Mouse (Mus musculus) MN1 (cell line): ENCODE results near the gene Chrm4.

Source experiments
- DNase-seq: peaks from one replicate; pipeline ENCODE4 v3.0.0-alpha.2; 2016; ENCODE audit warnings: low spot score

The Chrm4 gene

DNA sequence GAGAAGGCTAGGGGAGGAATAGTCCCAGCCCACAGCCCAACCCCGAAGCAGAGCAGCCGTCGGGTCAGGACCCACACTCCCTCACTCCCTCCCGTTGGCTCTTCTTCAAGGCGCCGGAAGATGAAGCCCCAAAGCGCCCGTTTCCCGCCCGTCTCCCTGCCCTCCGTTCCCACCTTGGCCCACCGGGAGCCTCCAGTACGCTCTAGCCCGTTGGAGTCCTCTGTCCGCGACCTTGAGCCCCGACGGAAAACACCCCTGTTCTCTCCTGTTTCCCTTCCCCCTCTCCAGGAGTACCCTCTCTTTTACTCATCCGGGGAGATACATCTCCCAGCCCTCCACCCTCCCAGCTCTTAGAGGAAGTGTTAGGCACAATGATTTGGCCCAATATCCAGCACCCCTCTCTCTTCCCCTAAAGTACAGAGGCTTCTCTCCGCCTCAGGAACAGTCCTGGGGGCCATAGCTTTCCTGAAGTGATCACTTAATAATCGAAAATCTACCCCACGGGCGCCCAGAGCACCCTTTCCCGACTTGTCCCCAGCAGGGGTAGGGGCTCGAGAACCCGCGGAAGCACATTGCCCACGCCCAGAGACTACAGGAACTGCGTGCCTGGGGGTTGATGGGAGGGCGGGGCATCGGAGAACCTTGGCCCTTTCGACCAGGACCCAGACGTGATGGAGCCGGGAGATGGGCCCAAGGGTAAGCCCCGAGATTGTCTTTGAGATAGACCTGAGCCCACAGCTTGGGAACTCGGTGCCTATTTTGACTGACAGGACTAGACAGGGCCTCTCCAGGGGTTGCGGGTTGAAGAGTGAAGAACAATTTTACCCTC lies 4.2 kb upstream of the Chrm4 start:
- peak; percentile 36 for DNase-seq

DNA sequence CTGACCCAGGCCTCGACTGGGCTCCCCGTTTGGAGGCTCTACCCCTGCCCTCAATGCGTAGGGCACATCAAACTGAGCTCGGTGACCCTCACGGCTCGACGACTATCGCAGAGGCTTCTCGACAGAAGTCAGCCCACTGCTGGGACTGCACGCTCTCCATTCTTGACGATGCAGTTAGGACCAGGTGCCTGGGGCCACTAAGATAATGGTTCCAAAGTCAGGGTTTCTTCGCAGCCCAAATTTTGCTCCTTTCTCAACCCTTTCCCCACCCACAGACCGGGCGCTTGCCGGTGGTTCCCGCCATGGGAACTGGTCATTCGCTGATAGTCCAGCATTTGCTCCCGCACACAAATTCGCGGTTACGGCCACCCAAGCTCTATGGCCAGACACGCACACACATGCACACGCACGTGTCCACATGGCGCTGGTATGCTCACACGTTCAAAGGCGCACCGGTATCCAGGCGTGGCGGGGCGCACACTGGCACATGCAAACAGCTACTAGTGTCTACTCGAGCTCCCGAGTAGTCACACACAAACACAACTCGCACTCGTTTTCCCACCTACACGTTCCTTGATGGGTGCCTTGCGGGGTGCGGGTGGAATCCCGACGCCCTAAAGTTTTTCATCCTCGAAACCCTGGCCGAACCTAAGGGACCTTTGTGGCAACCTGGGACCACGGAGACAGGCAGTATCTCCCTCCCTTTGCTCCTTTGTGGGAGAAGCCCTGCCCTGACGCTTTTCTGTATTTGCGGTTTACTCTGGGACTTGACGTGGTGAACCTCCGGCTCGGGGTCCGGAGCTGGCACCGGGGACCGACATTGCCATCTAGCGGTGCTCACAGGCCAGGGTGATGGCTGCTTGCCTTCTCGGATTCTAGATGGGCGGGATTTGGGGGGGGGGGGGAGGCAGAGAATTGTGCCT lies 3.4 kb upstream of the Chrm4 start:
- peak; percentile 79 for DNase-seq

DNA sequence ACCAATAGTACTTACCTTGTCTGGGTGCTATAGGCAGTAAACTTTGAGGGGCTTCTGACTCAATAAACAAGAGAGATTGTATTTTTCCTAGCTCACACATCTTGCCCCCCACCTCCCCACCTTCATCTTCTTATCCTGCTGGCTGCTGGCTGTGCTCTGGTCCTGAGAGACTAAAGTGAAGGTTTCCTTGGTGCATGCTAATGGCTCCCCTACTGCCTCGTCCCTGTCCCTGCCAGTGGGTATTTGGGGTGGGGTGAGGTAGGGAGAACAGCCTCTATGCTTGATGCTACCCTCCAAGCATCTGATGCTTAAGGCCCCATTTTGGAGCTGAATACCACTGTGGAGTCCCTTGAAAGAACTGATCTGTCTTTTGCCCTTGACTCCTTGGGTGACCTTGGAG lies 2.3 kb upstream of the Chrm4 start:
- no peak for DNase-seq

DNA sequence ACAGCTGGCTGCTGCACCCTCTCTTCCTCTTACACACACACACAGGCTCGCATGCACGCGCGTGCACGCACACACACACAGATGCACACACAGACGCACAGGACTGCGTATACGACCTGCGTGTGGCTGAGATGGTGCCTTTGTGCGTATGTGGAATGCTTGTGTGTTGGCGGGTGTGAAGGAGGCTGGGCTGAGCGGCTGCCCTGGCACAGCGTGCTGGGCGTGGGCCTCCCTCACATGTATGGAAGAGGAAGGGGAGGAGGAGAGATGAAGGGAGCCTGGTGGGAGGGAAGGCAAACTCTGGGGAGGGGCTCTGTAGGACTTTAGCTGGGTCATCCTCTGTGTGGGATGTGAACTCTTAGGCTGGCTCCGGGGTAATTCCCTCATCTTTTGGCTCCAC lies 1.6 kb upstream of the Chrm4 start:
- DNase-seq = no peak

DNA sequence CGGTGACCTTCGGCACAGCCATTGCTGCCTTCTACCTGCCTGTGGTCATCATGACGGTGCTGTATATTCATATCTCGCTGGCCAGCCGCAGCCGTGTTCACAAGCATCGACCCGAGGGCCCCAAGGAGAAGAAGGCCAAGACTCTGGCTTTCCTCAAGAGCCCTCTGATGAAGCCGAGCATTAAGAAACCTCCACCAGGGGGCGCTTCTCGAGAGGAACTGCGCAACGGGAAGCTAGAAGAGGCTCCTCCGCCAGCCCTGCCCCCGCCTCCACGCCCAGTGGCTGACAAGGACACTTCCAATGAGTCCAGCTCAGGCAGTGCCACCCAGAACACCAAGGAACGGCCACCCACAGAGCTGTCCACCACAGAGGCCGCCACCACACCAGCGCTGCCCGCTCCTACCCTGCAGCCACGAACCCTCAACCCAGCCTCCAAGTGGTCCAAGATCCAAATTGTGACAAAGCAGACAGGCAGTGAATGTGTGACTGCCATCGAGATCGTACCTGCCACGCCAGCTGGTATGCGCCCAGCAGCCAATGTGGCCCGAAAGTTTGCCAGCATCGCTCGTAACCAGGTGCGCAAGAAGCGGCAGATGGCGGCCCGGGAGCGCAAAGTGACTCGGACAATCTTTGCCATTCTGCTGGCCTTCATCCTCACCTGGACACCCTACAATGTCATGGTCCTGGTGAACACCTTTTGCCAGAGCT lies 931 bp downstream of the Chrm4 start:
- no peak for DNase-seq

DNA sequence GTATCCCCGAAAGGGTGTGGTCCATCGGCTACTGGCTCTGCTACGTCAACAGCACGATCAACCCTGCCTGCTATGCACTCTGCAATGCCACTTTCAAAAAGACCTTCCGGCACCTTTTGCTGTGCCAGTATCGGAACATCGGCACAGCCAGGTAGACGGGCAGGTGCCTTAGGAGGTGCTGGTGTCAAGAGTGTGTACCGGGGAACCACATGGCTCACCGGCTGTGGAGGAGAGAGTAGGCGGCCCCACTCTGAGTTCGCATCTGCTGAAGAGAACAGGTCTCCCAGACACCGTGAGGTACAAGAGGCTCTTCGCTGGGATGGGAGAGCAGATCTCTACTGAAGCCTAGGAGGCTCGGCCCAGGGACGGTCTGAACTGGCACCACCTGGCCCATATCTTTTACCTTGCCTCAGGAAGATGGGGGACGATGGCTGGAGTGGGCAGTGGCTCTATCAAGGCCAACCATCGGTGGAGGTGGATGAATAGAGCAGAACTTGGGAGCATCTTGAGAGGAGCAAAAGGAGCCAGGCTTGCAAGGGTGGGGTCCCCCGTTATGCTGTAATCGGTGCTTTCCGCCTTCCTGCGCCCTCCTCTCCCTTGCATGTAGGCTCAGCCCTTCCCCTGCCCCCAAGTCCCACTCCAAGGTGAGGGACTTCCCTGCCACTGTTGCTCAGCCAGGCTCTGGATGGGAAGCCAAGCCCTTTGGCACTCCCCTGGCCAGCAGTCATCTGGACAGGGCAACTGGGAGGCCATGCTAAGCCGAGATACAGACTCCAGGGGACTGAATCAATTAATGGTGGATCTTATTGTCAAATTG lies 1.7 kb downstream of the Chrm4 start:
- no peak for DNase-seq

DNA sequence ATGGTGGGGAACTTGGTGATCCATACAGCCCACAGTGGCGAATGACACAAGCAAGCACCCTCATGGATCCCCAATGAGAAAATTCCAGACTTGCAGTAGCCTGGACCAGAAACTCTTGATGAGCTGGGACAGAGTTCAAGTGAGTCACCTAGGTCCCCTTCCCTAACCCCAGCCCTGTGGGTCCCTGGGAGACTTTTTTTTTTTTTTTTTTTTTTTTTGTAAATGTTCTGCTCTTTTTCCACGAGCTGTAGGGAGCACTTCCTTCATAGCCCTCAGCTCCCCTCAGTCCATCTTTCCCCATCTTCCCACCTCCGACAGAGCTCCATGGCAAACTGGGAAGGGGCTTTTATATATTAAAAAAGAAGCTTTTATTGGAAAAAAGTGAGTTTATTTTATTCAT lies 2.4 kb downstream of the Chrm4 start:
- DNase-seq = no peak

DNA sequence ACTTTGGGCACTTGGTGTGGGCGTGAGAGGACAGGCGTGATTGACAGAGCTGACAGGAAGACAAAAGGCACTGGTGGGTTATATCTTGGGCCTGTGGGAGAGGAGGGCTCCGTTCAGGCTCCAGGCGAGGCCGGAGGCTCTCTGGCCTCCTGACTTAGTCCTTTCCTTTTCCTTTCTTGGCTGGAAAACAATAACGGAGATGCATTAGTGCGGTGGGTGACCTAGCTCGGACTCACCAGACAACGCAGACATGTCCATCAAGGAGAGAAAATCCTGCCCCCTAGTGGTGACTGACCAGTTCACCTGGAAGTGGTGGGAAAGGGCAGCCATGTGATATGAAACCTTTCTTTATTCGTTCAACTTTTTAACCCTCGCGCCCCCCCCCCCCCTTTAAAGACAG lies 2.9 kb downstream of the Chrm4 start:
- peak; percentile 78 for DNase-seq

DNA sequence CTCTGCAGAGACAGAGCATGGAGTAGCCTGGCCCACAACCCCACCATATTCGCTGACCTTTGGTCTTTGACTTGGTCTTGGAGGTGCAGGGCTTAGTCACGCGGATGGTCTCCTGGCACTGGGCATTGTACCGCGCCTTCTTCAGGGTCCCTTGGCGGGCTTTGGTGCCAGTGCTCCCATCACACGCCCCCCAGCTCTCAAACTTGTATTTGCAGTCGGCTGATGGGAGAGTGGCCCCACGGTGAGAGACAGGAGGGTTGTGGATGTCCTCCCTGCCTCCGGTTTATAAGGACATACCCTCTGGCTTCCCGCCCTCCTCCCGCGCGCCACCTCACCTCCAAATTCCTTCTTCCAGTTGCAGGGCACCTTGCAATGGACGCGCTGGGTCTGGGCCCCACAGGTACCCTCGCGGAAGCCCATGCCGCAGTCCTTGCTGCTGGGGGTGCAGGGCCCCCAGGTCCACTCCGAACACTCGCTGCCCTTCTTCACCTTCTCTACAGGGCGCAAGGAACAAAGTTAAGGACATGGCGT lies 3.8 kb downstream of the Chrm4 start:
- DNase-seq = no peak

DNA sequence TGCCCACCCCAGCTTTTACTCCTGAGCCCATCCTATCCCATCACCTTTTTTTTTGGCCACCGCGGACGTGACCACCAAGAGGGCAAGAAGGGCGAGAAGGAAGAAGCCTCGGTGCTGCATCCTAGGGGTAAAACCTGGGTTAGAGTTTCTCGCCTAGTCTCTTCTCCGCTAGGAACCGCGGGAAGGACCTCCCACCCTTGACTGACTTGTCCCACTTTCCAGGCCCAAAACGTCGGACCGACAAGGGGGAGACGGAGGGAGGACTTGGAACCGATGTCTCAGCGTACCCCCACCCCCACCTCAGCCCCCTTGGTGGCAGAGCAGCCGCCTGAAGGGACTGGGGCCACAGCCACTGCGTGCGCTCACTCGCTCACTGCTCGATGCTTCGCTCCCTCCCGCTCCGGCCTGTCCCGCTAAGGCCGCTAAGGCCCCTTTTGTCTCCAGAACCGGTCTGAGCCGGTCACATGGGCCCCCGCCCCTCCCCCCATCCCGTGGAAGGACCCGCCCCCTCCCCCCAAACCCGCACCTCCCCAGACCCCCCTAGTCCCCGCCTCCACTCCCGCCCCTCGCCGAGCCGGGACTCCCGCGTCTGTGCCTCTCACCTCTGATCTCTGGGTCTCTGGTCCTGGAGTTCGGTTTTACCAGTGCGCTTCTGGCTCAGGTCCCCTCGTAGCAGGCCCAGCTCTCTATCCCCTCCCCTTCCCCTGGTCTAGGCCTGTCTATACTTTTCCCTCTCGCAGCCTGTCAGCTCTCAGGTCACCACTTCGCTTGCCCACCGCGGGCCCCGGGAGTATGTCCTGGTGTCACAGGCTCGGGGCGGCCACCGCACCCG lies 4.5 kb downstream of the Chrm4 start:
- DNase-seq = no peak

DNA sequence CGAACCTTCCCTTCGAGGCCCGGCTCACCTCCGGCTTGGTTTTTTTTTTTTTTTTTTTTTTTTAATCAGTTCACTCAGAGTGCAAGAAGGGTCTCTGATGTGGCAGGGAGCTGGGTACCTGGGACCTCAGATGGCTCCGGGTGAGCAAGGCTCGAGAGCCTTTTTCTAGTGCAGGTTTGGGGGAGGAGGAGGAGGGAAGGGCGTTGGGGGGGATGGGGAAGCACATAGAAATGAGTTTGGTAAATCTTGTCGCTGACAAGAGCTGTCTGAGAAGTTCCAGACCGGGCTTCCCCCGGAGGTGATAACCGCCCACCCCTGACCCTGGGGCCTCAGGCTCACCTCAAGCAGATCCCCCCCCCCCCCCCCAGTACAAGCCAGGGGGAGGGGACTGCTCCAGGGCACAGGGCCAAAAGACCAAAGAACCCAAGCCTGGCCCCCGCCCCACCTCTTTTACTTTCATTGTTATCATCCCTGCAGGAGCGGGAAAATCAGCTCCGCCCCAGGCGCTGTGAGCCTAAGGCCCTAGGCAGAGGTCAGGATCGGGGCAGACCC lies 5.2 kb downstream of the Chrm4 start, which contains the start of gene Mdk:
Gene Mdk, minus strand, starts transcription at position 138 of the 552 bp plus-strand sequence.
- DNase-seq = no peak

DNA sequence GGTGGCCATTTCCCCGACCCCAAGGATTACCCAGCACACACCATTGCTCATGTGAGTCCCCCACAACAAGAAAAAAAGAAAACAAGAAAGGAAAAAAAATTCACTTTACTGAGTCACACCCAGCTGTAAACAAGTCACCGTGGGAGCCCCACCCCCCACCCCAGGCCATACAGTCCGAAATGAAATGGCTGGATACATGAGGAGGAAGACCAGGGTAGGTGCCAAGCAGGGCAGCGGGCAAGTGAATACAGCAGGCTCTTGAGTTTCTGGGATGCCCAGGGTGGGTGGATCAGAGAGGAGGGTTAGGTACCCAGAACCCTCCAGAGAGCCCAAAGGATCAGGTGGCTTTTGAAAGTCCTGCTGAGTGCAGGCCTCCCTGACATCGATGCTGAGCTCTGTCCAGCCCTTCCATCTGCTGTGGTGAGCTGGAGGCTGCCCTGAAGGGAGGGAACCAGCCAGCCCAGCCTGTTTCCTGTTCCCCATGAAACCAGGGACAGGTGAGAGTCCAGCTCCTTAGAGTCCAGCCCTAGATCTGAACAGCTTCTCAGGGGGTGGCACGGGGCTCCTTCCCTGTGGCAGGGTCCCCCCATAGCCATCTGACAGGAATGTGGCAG lies 5.8 kb downstream of the Chrm4 start:
- DNase-seq = no peak

DNA sequence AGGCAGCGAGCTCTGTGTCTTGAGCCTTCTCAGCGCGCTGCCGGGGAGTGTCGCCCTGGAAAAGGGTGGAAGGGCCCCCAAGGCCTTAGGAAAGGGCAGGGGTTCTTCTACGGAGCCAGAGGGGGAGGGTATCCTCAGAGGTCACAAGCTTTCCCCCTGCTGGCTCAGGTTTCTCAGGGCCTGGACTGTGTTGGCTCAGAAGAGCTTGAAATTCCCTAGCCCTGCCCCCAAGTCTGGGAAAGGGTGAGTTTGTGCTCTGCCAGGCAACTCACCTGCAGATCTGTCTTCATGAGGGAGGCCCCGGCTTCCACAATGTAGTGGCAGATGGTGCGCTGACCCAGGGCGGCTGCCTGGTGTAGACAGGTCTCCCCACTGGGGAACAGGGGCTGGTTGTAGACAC lies 6.4 kb downstream of the Chrm4 start:
- DNase-seq = no peak

DNA sequence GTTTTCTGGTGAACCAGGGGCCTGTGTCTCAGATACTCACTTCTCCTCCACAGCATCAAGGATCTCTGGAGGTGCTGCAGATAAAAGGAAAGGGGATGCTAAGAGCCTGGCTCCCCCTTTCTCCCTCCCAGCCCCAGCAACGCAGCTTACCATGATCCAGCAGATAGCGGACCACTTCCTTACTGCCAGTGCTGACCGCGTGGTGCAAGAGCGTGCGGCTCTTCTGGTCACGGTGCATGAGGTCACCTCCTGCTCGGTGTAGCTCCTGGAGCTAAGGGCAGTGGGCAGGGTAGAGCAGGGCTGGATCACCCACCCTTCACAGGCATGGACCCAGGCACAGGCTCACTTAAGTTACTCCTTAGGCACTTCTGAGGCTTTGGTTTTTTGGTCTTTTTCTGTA lies 7.0 kb downstream of the Chrm4 start:
- no peak for DNase-seq

DNA sequence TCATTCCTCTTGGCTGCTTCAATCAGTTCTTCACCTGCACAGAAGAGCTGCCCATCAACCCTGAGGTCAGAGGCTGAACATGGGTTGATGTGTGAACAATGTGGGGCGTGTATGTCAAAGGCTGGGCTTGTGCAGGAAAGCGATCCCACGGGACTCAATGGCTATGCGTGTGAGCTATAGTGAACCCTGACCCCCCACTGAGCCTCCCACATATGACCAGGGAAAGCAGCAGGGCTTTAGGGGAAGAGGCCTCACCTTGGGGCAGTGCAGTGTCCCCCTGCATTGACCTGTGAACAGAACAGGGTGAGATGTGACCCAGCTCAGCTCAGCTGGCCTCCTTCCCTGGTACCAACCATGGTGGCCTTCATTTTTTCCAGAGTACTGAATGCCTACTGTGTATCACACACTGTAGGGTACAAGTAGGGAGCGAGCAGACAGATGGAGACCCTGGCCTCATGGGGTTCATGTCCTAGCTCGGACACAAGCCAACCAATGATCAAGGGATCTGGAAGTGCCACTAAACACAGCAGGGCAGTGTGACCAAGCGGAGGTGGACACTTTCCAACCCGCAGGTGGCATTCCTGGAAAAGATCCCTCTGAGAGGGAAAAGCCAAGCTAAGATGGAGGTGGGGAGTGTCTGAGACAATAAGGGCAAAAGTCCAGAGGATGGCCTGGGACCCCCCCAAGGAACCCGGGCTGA lies 7.9 kb downstream of the Chrm4 start:
- no peak for DNase-seq

DNA sequence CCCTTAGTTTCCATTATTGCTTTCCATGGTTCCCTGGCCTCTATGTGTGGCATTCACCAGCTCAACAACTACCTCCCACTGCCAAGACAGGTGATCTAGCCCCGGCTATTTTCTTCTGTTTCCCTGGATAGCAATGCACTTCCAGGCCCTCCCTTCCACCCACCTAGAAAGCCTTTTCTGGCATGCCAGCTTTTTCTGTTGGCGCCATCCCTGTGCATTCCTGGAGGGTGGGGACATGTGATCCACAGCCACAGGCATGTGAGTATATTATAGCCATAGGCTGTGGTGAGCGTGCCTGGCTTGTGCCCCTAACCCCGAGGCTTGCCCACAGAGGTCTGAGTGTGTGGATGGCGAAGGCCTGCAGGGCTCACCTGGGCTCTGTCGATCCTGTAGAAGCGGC lies 9.1 kb downstream of the Chrm4 start:
- no peak for DNase-seq

DNA sequence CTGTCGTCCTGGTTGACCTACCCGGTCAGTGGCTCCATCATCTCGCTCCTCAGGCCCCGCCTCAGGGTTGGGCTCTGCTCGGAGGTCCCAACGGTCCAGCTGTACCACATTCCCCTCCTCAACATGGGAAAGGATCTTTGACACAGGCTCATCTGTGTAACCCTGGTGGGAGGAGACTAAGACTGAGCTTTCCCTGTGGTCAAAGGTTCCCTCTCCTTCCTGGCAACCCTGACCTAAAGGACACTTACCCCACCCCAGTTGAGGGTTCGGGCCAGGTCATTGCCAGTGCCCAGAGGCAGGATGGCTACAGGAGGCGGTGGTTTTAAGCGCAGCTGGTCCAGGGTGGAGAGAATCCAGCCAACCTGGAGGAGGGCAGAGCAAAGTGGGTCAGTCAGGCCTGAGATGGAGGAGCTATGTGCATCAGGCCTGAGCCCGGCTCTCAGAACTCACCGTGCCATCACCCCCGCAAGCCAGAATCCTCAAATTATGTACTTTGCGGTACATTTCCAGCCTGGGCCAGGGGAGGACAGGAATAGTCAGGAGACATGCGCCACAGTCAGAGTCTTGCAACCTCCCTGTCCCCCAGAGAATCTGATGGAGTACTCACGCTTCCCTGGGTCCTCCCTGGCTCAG lies 12.4 kb downstream of the Chrm4 start:
- no peak for DNase-seq

DNA sequence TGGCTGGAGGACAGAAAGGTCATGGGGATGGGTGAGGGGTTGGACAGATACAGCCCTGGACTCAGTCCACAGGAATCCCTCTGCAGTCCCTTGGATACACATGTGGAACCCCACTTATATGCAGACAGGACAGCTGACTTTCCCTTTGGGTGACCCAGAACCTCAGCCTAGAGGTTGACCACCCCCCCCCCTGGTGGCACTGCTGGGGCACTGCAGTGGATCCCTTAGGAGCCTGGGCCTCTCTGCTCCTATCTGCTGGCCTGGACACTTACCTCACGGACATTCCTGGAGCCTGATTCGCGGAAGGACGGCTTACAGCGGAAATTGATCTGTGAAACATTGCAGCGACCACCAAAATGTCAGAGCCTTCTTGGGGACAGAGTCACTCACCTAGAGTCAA lies 15.3 kb downstream of the Chrm4 start:
- no peak for DNase-seq
